Mouse (Mus musculus) embryo, embryonic 9.5 days (tissue): ENCODE data around the gene Npepps.
"Not testable (repeated sequence)": the region's sequence is repeated elsewhere in the genome, so short reads cannot be mapped to it uniquely, and the experiment has no call there.

Experiments used
- DNase-seq: peaks from one replicate; pipeline ENCODE4 v3.0.0-alpha.2; 2017; ENCODE audit errors: extremely low spot score

Npepps gene

GRCm38 (mm10) chr11:97296542-97296941, 16.1 kb upstream of the Npepps start:
- no peak for DNase-seq

DNA sequence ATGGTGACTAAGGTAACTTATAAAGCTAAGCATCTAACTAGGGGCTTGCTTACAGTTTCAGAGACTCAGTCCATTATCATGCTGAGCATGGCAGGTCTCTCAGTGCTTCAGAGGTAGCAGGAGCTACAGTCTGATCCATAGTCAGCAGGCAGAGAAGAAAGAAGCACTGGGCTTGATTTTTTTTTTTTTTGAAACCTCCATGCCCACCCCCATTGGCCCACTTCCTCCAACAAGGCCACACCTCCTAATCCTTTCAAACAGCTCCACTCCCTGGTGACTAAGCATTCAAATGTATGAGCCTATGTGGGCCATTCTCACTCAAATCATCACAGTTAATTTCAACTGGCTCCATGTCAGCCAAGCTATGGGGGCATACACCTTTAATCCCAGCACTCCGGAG, 12.3 kb upstream of the Npepps start:
- DNase-seq: no peak

- DNase-seq: no peak
Observed at GRCm38 (mm10) chr11:97289276-97290230, 9.1 kb upstream of the Npepps start.

- no peak for DNase-seq
Observed at GRCm38 (mm10) chr11:97287643-97288042, 7.2 kb upstream of the Npepps start.

DNA sequence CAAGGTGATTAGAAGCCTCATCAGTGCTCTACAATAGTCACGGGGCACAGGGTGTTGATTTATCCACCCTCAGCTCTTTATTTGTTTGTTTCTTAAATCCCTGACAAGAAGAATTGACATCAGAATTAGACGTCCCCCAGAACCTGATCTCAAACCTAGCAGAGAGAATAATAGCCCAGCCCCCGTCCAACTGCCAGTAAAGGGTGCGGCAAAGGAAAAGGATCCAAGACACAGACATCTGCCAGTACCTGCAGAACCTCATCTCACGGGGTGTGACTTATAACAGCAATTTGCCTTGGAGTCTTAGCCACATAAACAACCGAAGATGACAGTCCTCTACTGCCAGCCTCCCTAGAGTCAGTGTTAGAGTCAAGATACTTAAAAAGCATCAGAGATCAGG, 6.5 kb upstream of the Npepps start:
- DNase-seq: no peak

DNA sequence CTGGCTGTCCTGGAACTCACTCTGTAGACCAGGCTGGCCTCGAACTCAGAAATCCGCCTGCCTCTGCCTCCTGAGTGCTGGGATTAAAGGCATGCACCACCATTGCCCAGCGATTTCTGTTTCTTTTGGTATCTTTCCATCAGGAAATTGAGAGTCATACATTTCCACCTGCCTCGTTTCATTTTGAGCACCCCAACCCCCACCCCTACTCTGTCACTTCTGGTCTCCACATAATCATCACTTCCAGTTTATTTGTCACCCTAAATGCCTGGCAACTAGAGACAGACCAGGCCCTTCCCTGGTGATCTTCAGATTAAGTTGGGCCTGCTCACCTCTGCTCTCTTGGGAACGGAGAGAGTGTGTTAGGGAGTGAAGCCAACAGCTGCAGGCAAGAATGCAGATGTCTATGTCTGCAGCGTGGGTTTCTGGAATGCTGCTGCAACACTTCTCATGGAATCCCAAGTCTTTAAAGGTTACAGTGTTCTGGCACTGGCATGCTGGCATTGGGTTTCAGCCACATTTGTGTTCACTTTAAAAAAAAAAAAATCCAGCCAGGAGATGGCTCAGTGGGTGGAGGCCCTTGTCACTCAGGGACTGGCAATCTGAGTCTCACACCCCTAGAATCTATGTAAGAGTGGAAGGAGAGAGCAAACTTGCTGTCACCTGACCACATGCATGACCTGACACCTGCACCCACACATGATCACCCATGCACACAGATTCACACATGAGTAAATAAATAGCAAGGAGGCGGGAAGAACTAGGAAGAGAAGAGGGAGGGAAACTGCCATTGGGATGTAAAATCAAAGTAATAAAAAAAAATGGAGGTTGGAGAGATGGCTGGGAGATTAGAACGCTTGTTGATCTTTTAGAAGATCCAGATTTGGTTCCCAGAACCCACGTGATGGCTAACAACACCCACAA, 5.7 kb upstream of the Npepps start:
- no peak for DNase-seq

DNA sequence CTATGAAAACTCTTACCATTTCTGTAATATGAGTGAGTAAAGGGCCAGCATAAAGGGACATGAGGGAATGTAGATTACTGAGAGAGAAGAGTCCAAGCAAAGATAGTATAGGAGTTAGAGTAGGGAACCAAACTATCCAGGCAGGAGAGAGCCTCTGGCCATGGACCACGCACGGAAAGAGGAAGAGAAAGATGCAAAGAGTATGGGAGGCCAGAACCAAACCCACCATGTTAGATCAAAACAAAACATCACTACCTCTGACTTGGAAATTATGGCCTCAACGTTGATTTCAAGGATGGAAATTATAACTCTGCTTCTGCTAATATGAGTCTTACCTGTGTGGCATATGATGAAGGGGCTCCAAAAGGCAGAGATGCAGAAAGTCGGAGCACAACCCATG, 4.4 kb upstream of the Npepps start:
- no peak for DNase-seq

DNA sequence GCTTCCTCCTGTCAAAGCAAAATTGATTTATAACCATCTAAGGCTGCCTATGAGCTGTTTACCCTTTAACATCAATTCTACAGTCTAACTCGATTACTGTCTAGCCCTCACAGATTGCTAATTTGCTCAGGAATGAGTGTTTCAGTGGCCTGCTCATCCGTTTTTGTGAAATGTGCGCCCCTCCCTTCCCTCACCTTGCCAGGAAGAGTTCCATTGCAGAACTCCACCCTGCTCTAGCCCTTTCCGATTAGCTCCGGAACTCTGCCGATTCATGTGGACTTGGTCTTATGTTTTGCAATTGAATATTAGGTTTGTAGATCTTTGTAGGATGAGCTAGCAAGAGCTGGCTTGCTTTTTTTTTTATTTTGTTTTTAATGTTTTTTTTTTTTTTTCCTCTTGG, 1.7 kb upstream of the Npepps start:
- DNase-seq: no peak

- DNase-seq: peak; percentile 85
Observed at GRCm38 (mm10) chr11:97279405-97280215, 828 bp downstream of the Npepps start.

DNA sequence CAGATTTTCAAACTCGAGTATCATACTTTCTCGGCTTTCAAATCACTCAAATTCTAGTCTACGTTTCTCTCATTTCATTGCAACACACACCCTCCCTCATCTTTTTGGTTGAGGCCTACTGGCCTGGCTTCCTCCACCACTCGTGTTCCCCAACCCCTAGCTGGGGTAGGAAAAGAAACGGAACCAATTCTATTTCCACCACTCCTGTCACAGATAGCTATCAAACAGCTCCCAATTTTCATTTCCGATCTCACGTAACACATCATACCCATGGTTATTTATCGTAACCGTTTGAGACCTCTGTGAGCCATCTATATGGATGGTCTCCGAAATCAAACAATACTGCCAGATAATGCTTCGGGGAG, 1.4 kb downstream of the Npepps start:
- DNase-seq: no peak

GRCm38 (mm10) chr11:97278456-97278855, 2.0 kb downstream of the Npepps start:
- no peak for DNase-seq

GRCm38 (mm10) chr11:97277166-97277565, 3.3 kb downstream of the Npepps start:
- no peak for DNase-seq

GRCm38 (mm10) chr11:97276019-97276418, 4.4 kb downstream of the Npepps start:
- no peak for DNase-seq

GRCm38 (mm10) chr11:97275349-97275748, 5.1 kb downstream of the Npepps start:
- DNase-seq: no peak

GRCm38 (mm10) chr11:97274947-97275346, 5.5 kb downstream of the Npepps start:
- DNase-seq: not testable (repeated sequence)

GRCm38 (mm10) chr11:97273613-97274012, 6.8 kb downstream of the Npepps start:
- no peak for DNase-seq

DNA sequence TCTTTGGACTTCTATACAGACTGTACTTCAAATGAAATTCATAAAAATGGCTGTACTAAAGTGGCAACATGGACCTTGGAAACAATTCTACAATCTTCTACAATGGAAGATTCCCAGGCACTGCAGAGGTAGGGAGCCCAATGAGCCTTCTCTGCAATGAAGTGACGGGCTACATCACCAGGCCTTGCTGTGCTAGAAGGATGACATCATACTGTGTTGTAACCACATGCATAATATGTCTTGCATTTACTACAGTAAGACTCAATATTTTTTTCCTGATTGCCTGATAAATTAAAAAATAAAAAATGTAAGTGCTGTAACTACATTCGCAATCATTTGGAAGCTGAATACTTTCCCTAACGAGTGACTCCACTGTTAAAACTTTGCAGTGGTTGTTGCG, 7.6 kb downstream of the Npepps start:
- DNase-seq: no peak

DNA sequence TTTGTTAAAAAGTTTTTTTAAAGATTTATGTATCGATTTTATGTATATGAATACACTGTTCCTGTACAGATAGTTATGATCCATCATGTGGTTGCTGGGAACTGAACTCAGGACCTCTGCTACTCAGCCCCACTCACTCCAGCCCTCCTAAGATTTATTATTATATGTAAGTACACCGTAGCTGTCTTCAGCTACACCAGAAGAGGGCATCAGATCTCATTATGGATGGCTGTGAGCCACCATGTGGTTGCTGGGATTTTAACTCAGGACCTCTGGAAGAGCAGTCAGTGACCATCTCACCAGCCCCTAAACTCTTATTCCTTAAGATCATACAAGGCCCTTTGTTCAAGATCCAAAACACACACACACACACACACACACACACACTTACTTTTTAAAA, 10.4 kb downstream of the Npepps start:
- not testable (repeated sequence) for DNase-seq

DNA sequence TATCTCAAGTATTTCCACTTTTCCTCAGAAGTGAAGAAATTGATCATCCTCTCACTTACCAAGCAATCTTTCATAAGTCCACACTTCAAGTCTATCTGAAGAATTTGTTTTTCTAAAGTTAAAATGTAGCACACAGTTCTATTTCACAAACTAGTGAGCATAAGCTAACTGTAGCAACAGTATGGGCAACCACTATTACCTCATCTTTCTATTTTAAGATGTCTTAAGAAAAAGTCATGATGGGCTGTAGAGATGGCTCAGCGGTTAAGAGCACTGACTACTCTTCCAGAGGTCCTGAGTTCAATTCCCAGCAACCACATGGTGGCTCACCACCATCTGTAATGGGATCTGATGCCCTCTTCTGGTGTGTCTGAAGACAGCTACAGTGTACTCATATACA, 13.9 kb downstream of the Npepps start:
- not testable (repeated sequence) for DNase-seq

- not testable (repeated sequence) for DNase-seq
Observed at GRCm38 (mm10) chr11:97249649-97250048, 30.8 kb downstream of the Npepps start.

DNA sequence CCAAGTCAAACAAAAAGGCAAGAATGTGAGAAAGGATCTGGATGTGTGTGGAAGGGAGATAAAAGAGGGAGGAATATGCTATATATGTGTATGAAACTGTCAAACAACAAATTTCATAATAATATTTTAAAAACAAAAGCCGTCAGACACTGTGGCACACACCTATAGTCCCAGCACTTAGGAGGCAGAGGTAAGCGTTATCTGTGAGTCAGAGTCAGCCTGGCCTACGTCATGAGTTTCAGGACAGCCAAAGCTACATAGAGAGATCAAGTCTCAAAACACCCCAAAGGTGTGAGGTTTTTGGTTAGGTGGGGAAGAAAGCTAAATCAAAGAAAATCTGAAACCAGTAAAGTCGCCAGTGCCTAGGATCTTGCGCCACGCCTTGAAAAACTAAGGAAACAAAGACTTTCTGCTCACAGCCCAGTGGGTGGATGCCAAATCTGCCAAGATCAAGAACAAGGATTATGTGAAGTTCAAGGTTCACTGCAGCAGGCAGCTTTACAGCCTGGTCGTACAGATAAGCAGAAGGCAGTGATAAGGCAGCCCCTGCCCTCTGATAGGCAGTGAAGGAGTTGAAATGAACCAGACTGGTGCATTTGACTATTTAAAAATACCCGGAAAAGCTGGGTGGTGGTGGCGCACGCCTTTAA, 33.8 kb downstream of the Npepps start:
- no peak for DNase-seq
